Mouse (Mus musculus) E14TG2a.4 (cell line): ENCODE measurements around the gene Ebf1.

Experiments
- CTCF ChIP-seq: conservative IDR thresholded peaks from 2 replicates; pipeline ENCODE4 v1.5.1; 2014; ENCODE audit warnings: low read length
- NANOG ChIP-seq: IDR thresholded peaks from 2 replicates; pipeline ENCODE4 v1.6.1; 2014; ENCODE audit warnings: borderline replicate concordance, low read length, mixed read lengths

GRCm38 (mm10) chr11:44953337-44953736, 336.2 kb downstream of the Ebf1 start:
- TF ChIP-seq CTCF: no peak
- TF ChIP-seq NANOG: no peak
